Mouse (Mus musculus) midbrain, embryonic 13.5 days (tissue): ENCODE data around the gene Ppil6. TPM values are rescaled to one million over a fixed set of nuclear protein-coding genes. Genes with fewer than 3 reads are reported as not detected.
A peak's percentile ranks its signal among the peaks of the same experiment; 100 is the strongest.

Experiments used
- ATAC-seq: fragments of 200-750 bp; cut with Nextera tagmentation; 2 replicates; pipeline ENCODE4 v1.8.0; 2017; ENCODE audit warnings: mild to moderate bottlenecking, moderate TSS enrichment, moderate library complexity
- H3K27ac ChIP-seq: fragments of 300-500 bp; sonication (generic); 2 replicates; pipeline ENCODE4 v1.5.1; 2015; ENCODE audit warnings: inconsistent platforms, mild to moderate bottlenecking, moderate library complexity
- H3K27me3 ChIP-seq: fragments of 300-500 bp; sonication (generic); 2 replicates; pipeline ENCODE4 v1.6.1; 2015; ENCODE audit warnings: mild to moderate bottlenecking, inconsistent platforms
- H3K36me3 ChIP-seq: fragments of 300-500 bp; sonication (generic); 2 replicates; pipeline ENCODE4 v1.6.1; 2015; ENCODE audit warnings: mild to moderate bottlenecking, inconsistent platforms
- H3K4me1 ChIP-seq: fragments of 300-500 bp; sonication (generic); replicated peaks from 2 replicates; pipeline ENCODE4 v1.6.1; 2015; ENCODE audit warnings: inconsistent platforms
- H3K4me2 ChIP-seq: fragments of 300-500 bp; sonication (generic); replicated peaks from 2 replicates; pipeline ENCODE4 v1.6.1; 2015; ENCODE audit warnings: moderate library complexity, mild to moderate bottlenecking, inconsistent platforms
- H3K4me3 ChIP-seq: fragments of 300-500 bp; sonication (generic); replicated peaks from 2 replicates; pipeline ENCODE4 v1.5.1; 2015; ENCODE audit warnings: mild to moderate bottlenecking, inconsistent platforms
- H3K9ac ChIP-seq: fragments of 300-500 bp; sonication (generic); replicated peaks from 2 replicates; pipeline ENCODE4 v1.6.1; 2015; ENCODE audit warnings: mild to moderate bottlenecking, inconsistent platforms
- H3K9me3 ChIP-seq: fragments of 300-500 bp; sonication (generic); 2 replicates; pipeline ENCODE4 v1.6.1; 2016; ENCODE audit warnings: mild to moderate bottlenecking, inconsistent platforms
- WGBS: fragments of 180-500 bp; shearing (Covaris S2); methylation state at CpG from one replicate; pipeline ENCODE4 v1.1.7; 2015; 5-methylcytosine and 5-hydroxymethylcytosine counted together
- polyA plus RNA-seq: library from polyadenylated mRNA; unstranded; fragments of >200 nt; fragmentation: Nextera tagmentation; extraction: Ambion mirVana; gene quantifications from 2 replicates; pipeline ENCODE4 v1.2.1, GENCODE M21; 2015

Ppil6 gene
- polyA plus RNA-seq = 1.6 and 2.7 TPM in 2 replicates

DNA sequence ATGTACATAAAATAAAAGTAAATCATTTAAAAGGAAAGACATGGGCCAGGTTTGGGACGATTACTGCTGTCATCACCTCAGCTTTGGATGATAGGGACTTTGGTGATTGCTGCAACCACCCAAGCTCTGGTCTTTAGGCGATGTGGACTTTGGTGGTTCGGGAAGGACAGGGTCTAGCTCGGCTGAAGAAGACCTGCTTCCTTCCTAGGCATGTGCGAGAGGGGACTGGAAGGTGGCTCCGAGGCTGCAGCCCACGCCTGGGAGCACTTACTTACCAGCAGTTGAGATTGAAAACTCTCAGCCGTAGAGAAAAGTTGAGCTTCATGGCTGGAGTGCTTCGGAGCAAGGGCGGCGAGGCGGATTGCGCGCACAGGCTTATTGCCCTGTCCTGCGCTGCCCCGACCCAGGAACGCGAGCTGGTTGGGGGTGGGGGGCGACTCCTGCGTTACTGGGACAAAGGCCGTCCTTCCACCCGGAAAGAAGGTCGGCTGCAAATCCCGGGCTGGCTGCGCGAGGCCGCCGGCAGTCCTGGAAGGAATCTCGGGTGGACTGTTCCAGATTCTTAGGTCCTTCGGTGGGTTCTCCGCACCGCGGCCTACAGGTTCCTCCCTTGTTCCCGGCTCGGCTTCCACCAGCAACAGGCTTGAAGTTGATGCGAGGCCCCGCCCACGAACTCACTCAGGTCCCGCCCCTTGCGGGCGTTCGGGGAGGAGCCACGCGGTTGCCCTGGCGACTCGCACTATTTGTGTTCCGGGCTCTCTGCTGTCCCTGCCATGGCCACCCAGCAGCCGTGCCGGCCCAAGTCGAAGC, at the start of gene Ppil6, which contains the start of gene Smpd2:
Gene Ppil6, plus strand, starts transcription at position 732 of the 810 bp plus-strand sequence.
Gene Smpd2, minus strand, starts transcription at position 662 of the 810 bp plus-strand sequence.
- Histone ChIP-seq H3K27me3 (0 out of 2 replicates have a peak, but pooled peaks cover 3% of the 10 kb centered on the region), H3K36me3 (peaks cover 30% of the 10 kb centered on the region), H3K9me3 (no peaks in the 10 kb centered on the region), H3K4me3 (peak within 1 kb of the TSS; percentile 66), H3K4me2 (peak within 1 kb of the TSS; percentile 85), H3K27ac (no peak within 1 kb of the TSS), H3K9ac (peak within 1 kb of the TSS; percentile 72), H3K4me1 (peaks cover 39% of the 10 kb centered on the region)
- peak; percentile 95 for ATAC-seq
- WGBS = under 1% methylated on average over 50 of the region's 50 CpGs

DNA sequence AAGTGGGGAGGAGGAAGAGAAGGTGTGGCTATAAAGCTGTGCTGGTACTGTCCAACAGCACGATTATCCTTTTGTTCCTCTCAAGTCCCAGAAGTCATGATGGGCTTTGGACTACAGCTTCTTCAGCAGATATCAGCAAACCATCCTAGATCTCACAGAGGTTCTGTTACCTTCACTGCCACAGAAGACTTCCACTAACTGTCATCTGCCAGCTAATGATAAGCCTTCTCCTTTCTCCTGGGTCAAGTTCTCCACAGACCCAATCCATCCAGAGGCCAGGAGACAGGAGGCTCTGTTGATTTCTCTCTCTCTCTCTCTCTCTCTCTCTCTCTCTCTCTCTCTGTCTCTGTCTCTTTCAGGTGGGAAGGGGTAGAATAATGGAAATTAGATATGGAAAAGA, 42.0 kb upstream of the Ppil6 start:
- Histone ChIP-seq H3K9ac (no peak overlapping the region), H3K27me3 (no peaks in the 10 kb centered on the region), H3K9me3 (no peaks in the 10 kb centered on the region), H3K4me3 (no peak overlapping the region), H3K4me1 (peaks cover 30% of the 10 kb centered on the region), H3K27ac (no peak overlapping the region), H3K36me3 (peaks cover 13% of the 10 kb centered on the region), H3K4me2 (no peak overlapping the region)
- ATAC-seq = no peak
- 88% methylated on average over 1 of the region's 1 CpGs for WGBS

DNA sequence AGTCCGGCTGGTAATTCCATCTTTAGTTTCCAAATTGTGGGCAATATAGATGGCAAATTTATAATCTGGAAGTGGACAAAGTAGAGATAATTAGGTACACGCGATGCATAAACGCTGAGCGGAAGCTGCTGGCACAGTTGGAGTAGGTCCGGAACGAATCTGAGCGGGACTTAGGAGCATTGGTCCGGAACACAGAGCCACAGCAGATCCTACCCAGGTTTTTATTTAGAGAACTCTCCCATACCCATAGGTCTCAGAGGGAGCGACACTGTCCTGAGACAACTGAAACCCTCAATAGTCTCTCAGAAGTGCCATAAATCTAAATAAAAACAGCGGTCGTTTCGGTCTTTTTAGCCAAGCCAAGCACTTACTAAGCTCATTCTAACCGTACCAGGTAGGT, 40.6 kb upstream of the Ppil6 start:
- Histone ChIP-seq H3K4me1 (peaks cover 42% of the 10 kb centered on the region), H3K9ac (peak overlapping the region; percentile 85), H3K4me3 (peak overlapping the region; percentile 88), H3K36me3 (peaks cover 25% of the 10 kb centered on the region), H3K27ac (peak overlapping the region; percentile 78), H3K4me2 (peak overlapping the region; percentile 69), H3K27me3 (no peaks in the 10 kb centered on the region), H3K9me3 (no peaks in the 10 kb centered on the region)
- ATAC-seq = peak; percentile 80
- 10% methylated on average over 14 of the region's 14 CpGs for WGBS

DNA sequence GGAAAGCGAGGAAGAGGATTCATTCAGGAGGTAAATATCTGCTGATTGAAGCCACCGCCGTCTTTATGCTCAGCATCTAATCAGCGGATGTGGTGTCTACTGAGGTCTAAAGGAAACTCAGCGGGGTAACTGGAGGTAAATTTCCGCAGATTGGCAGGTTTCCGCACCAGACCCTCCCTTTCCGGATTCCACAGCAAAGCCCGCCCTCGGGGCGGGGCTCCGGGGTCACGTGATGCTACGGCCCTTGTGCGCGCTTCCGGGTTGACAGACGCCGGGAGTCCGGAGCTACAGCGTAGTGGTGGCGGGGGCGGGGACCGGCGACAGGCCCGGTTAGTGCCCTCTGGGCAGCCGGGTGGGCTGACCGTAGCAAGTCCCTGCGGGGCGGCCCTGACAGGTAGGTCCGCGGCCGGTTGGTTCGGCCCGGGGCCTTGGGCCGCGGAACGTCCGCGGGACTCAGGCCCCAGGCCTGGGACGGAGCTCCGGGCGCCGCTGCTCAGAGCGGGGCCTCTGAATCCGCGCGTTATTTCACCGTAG, 40.0 kb upstream of the Ppil6 start, which contains the start of gene Zbtb24:
Gene Zbtb24, plus strand, starts transcription at position 247 of the 534 bp plus-strand sequence.
- peaks cover 42% of the 10 kb centered on the region for H3K4me1 ChIP-seq
- H3K9ac ChIP-seq = peak within 1 kb of the TSS; percentile 85
- H3K4me3 ChIP-seq = peak within 1 kb of the TSS; percentile 88
- under 1% methylated on average over 49 of the region's 49 CpGs for WGBS
- H3K27ac ChIP-seq = peak within 1 kb of the TSS; percentile 78
- H3K4me2 ChIP-seq = peak within 1 kb of the TSS; percentile 69
- peak; percentile 96 for ATAC-seq
- no peaks in the 10 kb centered on the region for H3K27me3 ChIP-seq
- H3K9me3 ChIP-seq = no peaks in the 10 kb centered on the region
- H3K36me3 ChIP-seq = peaks cover 30% of the 10 kb centered on the region

DNA sequence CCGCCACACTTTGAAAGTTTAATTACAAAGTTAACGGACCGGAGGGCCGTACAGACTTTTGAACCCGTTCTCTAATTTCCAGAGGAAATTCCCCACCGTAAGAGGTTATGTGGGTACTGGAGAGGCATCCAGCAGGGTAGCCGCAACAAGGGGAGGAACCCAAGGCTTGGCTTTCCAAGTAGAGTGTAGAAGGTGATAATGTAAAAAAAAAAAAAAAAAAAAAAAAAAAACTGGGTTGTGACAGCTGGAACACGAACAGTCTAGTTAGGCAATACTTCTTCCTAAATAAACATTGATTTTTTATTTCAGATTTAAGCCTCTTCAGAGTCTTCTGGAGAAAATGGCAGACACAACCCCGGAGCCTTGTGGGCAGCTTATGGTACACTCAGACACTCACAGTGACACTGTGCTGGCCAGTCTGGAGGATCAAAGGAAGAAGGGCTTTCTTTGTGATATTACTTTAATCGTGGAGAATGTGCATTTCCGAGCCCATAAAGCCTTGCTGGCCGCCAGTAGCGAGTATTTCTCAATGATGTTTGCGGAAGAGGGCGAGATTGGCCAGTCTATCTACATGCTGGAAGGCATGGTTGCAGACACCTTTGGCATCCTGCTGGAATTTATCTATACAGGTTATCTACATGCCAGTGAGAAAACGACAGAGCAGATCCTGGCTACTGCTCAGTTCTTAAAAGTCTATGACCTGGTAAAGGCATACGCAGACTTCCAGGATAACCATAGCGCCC, 39.3 kb upstream of the Ppil6 start:
- H3K36me3 ChIP-seq = peaks cover 37% of the 10 kb centered on the region
- peak overlapping the region; percentile 85 for H3K9ac ChIP-seq
- no peaks in the 10 kb centered on the region for H3K9me3 ChIP-seq
- H3K4me2 ChIP-seq = peak overlapping the region; percentile 69
- ATAC-seq = no peak
- WGBS = 57% methylated on average over 18 of the region's 18 CpGs
- H3K4me1 ChIP-seq = peaks cover 42% of the 10 kb centered on the region
- H3K27ac ChIP-seq = 0 out of 2 replicates have a peak overlapping the region, but pooled peaks have one; percentile 58
- H3K27me3 ChIP-seq = no peaks in the 10 kb centered on the region
- peak overlapping the region; percentile 88 for H3K4me3 ChIP-seq

DNA sequence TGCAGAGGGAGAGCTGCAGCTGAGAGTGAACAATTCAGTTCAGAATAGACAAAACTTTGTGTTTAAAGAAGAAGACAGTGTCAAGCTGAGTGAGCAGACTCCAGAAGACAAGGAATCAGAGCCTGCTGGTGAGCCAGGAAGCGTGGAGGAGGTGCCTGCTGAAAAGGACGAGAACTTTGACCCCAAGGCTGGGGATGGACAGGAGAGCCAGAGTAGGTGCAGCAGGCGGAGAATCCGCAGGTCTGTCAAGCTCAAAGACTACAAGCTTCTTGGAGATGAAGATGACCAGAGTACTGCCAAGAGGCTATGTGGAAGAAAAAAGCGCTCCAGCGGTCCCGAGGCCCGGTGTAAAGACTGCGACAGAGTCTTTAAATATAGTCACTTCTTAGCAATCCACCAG, 38.6 kb upstream of the Ppil6 start:
- WGBS = 94% methylated on average over 9 of the region's 9 CpGs
- Histone ChIP-seq H3K4me2 (peak overlapping the region; percentile 69; the same call in 1 of the 2 replicates), H3K27me3 (no peaks in the 10 kb centered on the region), H3K4me1 (peaks cover 42% of the 10 kb centered on the region), H3K9me3 (no peaks in the 10 kb centered on the region), H3K4me3 (no peak overlapping the region), H3K36me3 (peaks cover 44% of the 10 kb centered on the region), H3K27ac (no peak overlapping the region), H3K9ac (no peak overlapping the region; the same call in 1 of the 2 replicates)
- no peak for ATAC-seq

DNA sequence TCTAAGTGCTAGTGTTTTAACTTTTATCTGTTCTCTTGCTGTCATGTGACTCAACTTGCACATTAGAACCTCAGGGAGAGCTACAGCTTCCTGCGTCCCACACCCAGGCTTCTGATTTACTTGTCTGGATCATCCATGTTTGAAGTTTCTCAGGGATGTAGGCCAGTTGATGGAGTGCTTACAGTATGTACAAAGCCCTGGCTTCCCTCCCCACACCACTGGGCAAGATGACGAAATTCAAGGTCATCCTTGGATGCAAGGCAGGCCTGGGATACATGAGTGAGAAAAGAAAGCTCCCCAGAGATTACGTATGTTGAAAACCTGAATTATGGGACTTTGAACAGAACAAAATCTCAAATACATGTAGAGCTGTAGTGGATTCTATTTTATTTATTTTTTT, 37.4 kb upstream of the Ppil6 start:
- H3K36me3 ChIP-seq = peaks cover 51% of the 10 kb centered on the region
- H3K4me3 ChIP-seq = no peak overlapping the region
- no peak overlapping the region for H3K27ac ChIP-seq
- WGBS = 95% methylated on average over 3 of the region's 3 CpGs
- H3K27me3 ChIP-seq = no peaks in the 10 kb centered on the region
- no peak overlapping the region for H3K9ac ChIP-seq
- ATAC-seq = no peak
- H3K4me1 ChIP-seq = peaks cover 42% of the 10 kb centered on the region
- H3K4me2 ChIP-seq = no peak overlapping the region
- H3K9me3 ChIP-seq = no peaks in the 10 kb centered on the region

DNA sequence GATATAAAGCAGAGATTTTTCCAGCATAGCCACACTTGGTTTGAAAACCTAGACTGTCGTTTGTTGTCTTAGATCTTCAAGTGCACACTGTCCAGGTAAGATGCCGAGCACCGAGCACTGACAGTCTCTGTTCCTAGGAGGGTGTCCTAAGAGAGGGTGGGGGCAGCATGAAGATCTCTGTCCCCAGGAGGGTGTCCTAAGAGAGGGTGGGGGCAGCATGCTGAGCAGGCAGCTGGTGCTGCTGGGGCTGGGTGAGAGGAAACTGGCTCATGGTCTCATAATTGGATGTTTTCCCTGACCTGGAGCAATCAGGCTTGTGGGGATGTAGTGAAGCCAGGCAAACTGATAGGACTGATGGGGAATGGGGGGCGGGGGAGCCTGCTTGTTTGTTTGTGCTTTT, 30.2 kb upstream of the Ppil6 start:
- 81% methylated on average over 4 of the region's 4 CpGs for WGBS
- H3K4me3 ChIP-seq = no peak overlapping the region
- no peaks in the 10 kb centered on the region for H3K27me3 ChIP-seq
- no peak overlapping the region for H3K27ac ChIP-seq
- 0 out of 2 replicates have a peak, but pooled peaks cover 3% of the 10 kb centered on the region for H3K4me1 ChIP-seq
- H3K36me3 ChIP-seq = peaks cover 70% of the 10 kb centered on the region
- H3K4me2 ChIP-seq = no peak overlapping the region
- H3K9ac ChIP-seq = 0 out of 2 replicates have a peak overlapping the region, but pooled peaks have one; percentile 12
- no peak for ATAC-seq
- H3K9me3 ChIP-seq = no peaks in the 10 kb centered on the region

DNA sequence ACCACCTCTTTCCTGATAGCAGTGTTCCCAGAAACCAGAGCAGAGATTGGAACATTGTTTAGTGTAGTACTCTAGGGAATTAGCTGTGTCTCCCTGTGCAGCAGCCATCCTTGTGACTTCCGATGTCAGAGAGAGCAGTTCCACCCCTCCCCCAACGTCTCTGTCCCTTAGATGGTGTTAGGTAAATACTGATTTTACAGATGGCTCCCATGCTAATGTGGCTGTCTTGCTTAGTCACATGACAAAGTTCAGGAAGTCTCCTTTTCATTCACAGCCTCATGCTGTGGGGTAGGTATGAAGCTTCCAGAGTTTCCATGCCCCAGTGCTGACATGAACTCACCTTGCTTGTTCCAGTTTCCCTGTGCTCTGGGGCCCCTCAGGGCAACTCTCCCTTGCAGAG, 29.7 kb upstream of the Ppil6 start:
- Histone ChIP-seq H3K4me3 (no peak overlapping the region), H3K9me3 (no peaks in the 10 kb centered on the region), H3K27ac (no peak overlapping the region), H3K36me3 (peaks cover 67% of the 10 kb centered on the region), H3K4me1 (0 out of 2 replicates have a peak, but pooled peaks cover 3% of the 10 kb centered on the region), H3K9ac (0 out of 2 replicates have a peak overlapping the region, but pooled peaks have one; percentile 12), H3K4me2 (no peak overlapping the region), H3K27me3 (no peaks in the 10 kb centered on the region)
- ATAC-seq = no peak
- 44% methylated on average over 2 of the region's 2 CpGs for WGBS

DNA sequence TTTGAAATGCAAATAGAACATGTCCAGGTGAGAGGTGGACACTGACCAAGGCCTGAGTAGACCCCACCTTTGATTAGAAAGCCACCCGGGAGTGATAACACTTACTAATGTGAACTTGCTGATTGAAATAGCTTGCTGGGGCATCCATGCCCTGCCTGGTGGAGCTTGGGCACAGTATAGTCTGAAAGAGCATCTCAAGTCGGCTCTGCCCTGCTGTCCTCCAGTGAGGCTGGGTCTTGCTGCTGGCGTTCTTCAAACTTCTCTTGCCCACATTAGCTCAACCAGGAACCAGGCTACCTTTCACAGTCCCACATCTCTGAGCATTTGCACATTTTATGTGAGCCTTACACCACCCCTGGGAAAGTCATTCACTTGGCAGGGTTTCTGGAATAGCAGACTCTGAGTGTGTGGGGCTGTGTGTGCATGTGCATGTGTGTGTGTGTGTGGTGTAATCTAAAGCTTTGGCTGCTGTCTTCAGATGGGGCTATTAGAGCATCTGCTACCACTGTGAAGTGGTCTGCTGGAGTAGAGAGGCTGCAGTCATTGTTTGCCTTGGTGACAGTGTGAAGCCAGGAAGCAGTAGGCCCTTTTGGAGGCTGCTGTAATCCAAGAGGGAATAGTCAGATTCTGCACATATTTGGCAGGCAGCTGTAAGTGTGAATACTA, 29.0 kb upstream of the Ppil6 start:
- H3K9ac ChIP-seq = no peak overlapping the region
- H3K4me2 ChIP-seq = no peak overlapping the region
- H3K9me3 ChIP-seq = no peaks in the 10 kb centered on the region
- ATAC-seq = no peak
- peaks cover 67% of the 10 kb centered on the region for H3K36me3 ChIP-seq
- H3K4me3 ChIP-seq = no peak overlapping the region
- WGBS = 94% methylated on average over 3 of the region's 3 CpGs
- H3K27me3 ChIP-seq = no peaks in the 10 kb centered on the region
- 0 out of 2 replicates have a peak, but pooled peaks cover 3% of the 10 kb centered on the region for H3K4me1 ChIP-seq
- H3K27ac ChIP-seq = no peak overlapping the region

DNA sequence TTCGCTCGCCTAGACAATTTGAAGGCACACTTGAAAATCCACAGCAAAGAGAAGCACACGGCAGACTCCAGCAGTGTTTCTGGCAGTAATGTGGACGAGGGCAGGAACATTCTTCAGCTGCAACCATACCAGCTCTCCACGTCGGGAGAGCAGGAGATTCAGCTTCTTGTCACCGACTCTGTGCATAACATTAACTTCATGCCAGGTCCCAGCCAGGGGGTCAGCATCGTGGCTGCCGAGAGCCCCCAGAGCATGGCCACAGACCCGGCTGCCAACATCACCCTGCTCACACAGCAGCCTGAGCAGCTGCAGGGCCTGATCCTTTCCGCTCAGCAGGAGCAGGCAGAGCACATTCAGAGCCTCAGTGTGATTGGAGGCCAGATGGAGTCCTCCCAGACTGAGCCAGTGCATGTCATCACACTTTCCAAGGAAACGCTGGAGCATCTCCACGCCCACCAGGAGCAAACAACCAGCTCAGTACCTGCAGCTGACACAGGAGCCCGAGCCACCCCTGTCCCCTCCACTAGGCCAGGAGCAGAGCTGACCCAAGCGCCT, 25.8 kb upstream of the Ppil6 start:
- Histone ChIP-seq H3K27me3 (no peaks in the 10 kb centered on the region), H3K4me2 (no peak overlapping the region), H3K9ac (no peak overlapping the region), H3K9me3 (no peaks in the 10 kb centered on the region), H3K4me1 (0 out of 2 replicates have a peak, but pooled peaks cover 3% of the 10 kb centered on the region), H3K4me3 (no peak overlapping the region), H3K27ac (0 out of 2 replicates have a peak overlapping the region, but pooled peaks have one; percentile 5), H3K36me3 (peaks cover 64% of the 10 kb centered on the region)
- ATAC-seq = 0 out of 2 replicates have a peak, but pooled peaks have one; percentile 30
- WGBS = 39% methylated on average over 15 of the region's 15 CpGs
